Mouse (Mus musculus): ENCODE results near the gene Ccdc57. TPM values are rescaled to one million over a fixed set of nuclear protein-coding genes. Genes with fewer than 3 reads are reported as not detected.

Ccdc57 gene
- polyA plus RNA-seq, 1 experiment from 2014 or later: 5.7 TPM

GRCm38 (mm10) chr11:120971237-120971636, 38.6 kb upstream of the Ccdc57 start:
- Histone ChIP-seq H3K4me2 (ENCODE audit: low read length) (no peak overlapping the region), H3K9me3 (replicated peaks; ENCODE audit: low read length) (no peaks in the 10 kb centered on the region), H3K4me1 (replicated peaks; ENCODE audit: insufficient read depth, low read length) (no peaks in the 10 kb centered on the region), H3K4me3 (replicated peaks; ENCODE audit: low read depth, low read length) (no peak overlapping the region), H3K27me3 (ENCODE audit: insufficient read depth, low read length) (no peaks in the 10 kb centered on the region), H3K9ac (ENCODE audit: low read depth, low read length) (no peak overlapping the region), H3K36me3 (ENCODE audit: insufficient read depth, low read length) (peaks cover 90% of the 10 kb centered on the region), H3K27ac (peak overlapping the region; percentile 34; the same call in 1 of the 2 replicates)
- no peak for ATAC-seq (replicated peaks; ENCODE audit: low FRiP score, low read depth)
- 85% methylated on average over 5 of the region's 5 CpGs for WGBS
- no peak for DNase-seq (ENCODE audit: low spot score)
- TF ChIP-seq CTCF (IDR thresholded peaks at IDR 0.05; ENCODE audit: low read depth): no peak

- Histone ChIP-seq H3K9ac (ENCODE audit: low read depth, low read length) (no peak overlapping the region), H3K4me1 (replicated peaks; ENCODE audit: insufficient read depth, low read length) (no peaks in the 10 kb centered on the region), H3K36me3 (ENCODE audit: insufficient read depth, low read length) (peaks cover 96% of the 10 kb centered on the region), H3K27me3 (ENCODE audit: insufficient read depth, low read length) (no peaks in the 10 kb centered on the region), H3K4me3 (replicated peaks; ENCODE audit: low read depth, low read length) (no peak overlapping the region), H3K4me2 (ENCODE audit: low read length) (no peak overlapping the region), H3K27ac (no peak overlapping the region), H3K9me3 (replicated peaks; ENCODE audit: low read length) (no peaks in the 10 kb centered on the region)
- TF ChIP-seq CTCF (IDR thresholded peaks at IDR 0.05; ENCODE audit: low read depth): no peak
- DNase-seq (ENCODE audit: low spot score): no peak
- ATAC-seq (replicated peaks; ENCODE audit: low FRiP score, low read depth): peak; percentile 45; the same call in 1 of the 2 replicates
- 78% methylated on average over 5 of the region's 5 CpGs for WGBS
Observed at GRCm38 (mm10) chr11:120969742-120970141, 37.1 kb upstream of the Ccdc57 start.

- Histone ChIP-seq H3K4me1 (replicated peaks; ENCODE audit: insufficient read depth, low read length) (no peaks in the 10 kb centered on the region), H3K4me2 (ENCODE audit: low read length) (no peak overlapping the region), H3K27ac (no peak overlapping the region), H3K9ac (ENCODE audit: low read depth, low read length) (no peak overlapping the region), H3K4me3 (replicated peaks; ENCODE audit: low read depth, low read length) (no peak overlapping the region), H3K27me3 (ENCODE audit: insufficient read depth, low read length) (no peaks in the 10 kb centered on the region), H3K9me3 (replicated peaks; ENCODE audit: low read length) (no peaks in the 10 kb centered on the region), H3K36me3 (ENCODE audit: insufficient read depth, low read length) (peaks cover 92% of the 10 kb centered on the region)
- 53% methylated on average over 4 of the region's 4 CpGs for WGBS
- DNase-seq (ENCODE audit: low spot score) (no peak), ATAC-seq (replicated peaks; ENCODE audit: low FRiP score, low read depth) (no peak)
- no peak for TF ChIP-seq CTCF (IDR thresholded peaks at IDR 0.05; ENCODE audit: low read depth)
Observed at GRCm38 (mm10) chr11:120965587-120965986, 32.9 kb upstream of the Ccdc57 start.

DNA sequence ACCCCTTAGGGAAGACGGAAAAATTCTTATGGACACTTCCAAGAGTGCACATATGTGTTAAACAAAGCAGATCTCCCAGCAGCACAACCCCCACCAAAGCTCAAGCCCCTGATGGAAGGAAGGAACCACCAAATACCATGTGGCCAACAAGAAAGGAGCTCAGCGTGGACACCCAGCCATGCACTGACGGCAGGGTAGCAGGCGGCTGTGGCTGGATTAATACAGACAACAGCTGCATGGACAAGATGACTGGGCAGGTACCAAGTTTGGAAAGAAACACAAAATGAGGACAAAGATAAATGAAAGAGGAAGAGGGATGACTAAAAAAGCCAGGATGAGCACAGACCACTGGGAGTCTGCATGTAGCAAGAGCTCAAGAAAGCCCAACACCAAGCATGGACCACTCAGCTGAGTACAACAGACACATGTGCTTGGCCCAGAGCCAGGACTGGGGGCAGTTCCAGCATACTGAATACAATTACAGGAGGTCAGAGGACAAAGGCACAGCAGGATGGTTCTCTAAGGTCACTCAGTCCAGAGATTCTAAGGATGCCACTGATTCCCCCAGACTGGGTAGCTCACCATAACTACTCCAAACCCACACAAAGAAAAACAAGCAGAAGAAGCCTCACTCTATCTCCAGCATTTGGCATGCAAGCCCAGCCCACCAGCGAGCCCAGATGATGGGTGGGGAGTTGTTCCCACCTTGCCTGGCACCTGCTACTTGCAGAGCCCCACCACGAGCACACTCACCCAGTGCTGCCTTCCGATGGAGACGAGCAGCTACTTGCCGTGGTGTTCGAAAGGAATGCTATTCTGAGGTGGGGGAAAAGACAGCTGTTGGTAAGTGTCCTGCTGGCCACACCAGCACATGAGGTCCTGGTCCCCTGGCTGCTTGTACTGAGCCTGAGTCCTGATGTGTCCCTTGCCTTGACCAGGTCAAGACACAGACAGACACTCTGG, 31.8 kb upstream of the Ccdc57 start:
- no peak for DNase-seq (ENCODE audit: low spot score)
- H3K27me3 ChIP-seq (ENCODE audit: insufficient read depth, low read length): no peaks in the 10 kb centered on the region
- no peak overlapping the region for H3K9ac ChIP-seq (ENCODE audit: low read depth, low read length)
- H3K27ac ChIP-seq: no peak overlapping the region
- no peaks in the 10 kb centered on the region for H3K9me3 ChIP-seq (replicated peaks; ENCODE audit: low read length)
- H3K4me2 ChIP-seq (ENCODE audit: low read length): no peak overlapping the region
- ATAC-seq (replicated peaks; ENCODE audit: low FRiP score, low read depth): 0 out of 2 replicates have a peak, but pooled peaks have one; percentile 9
- peaks cover 84% of the 10 kb centered on the region for H3K36me3 ChIP-seq (ENCODE audit: insufficient read depth, low read length)
- no peak for TF ChIP-seq CTCF (IDR thresholded peaks at IDR 0.05; ENCODE audit: low read depth)
- 80% methylated on average over 10 of the region's 10 CpGs for WGBS
- H3K4me3 ChIP-seq (replicated peaks; ENCODE audit: low read depth, low read length): no peak overlapping the region
- no peaks in the 10 kb centered on the region for H3K4me1 ChIP-seq (replicated peaks; ENCODE audit: insufficient read depth, low read length)

DNA sequence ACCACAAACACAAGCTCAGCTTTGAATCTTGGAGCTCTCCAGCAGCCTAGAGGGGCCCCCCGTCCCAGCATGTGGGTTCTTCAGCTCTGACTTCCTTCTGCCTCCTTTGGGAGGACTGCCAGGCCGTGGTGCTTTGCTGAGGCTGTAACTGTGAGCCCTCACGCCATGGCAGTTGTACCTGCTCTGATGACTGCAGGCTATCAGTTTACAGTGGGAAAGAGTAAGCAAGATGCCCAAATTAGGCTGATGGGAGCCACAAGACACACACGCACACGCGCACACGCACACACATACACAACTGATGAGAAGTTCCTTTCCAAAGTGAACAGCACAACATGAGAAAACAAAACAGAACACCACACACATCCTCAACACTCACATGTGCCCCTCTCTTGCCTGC, 30.2 kb upstream of the Ccdc57 start:
- Histone ChIP-seq H3K27ac (no peak overlapping the region), H3K4me3 (replicated peaks; ENCODE audit: low read depth, low read length) (no peak overlapping the region), H3K9me3 (replicated peaks; ENCODE audit: low read length) (no peaks in the 10 kb centered on the region), H3K4me1 (replicated peaks; ENCODE audit: insufficient read depth, low read length) (no peaks in the 10 kb centered on the region), H3K9ac (ENCODE audit: low read depth, low read length) (no peak overlapping the region), H3K27me3 (ENCODE audit: insufficient read depth, low read length) (no peaks in the 10 kb centered on the region), H3K36me3 (ENCODE audit: insufficient read depth, low read length) (peaks cover 71% of the 10 kb centered on the region), H3K4me2 (ENCODE audit: low read length) (no peak overlapping the region)
- no peak for TF ChIP-seq CTCF (IDR thresholded peaks at IDR 0.05; ENCODE audit: low read depth)
- no peak for ATAC-seq (replicated peaks; ENCODE audit: low FRiP score, low read depth)
- WGBS: 77% methylated on average over 7 of the region's 7 CpGs
- DNase-seq (ENCODE audit: low spot score): no peak

- DNase-seq (ENCODE audit: low spot score): no peak
- Histone ChIP-seq H3K27me3 (ENCODE audit: insufficient read depth, low read length) (no peaks in the 10 kb centered on the region), H3K9ac (ENCODE audit: low read depth, low read length) (no peak overlapping the region), H3K9me3 (replicated peaks; ENCODE audit: low read length) (no peaks in the 10 kb centered on the region), H3K4me3 (replicated peaks; ENCODE audit: low read depth, low read length) (no peak overlapping the region), H3K36me3 (ENCODE audit: insufficient read depth, low read length) (peaks cover 71% of the 10 kb centered on the region), H3K4me1 (replicated peaks; ENCODE audit: insufficient read depth, low read length) (no peaks in the 10 kb centered on the region), H3K4me2 (ENCODE audit: low read length) (no peak overlapping the region), H3K27ac (no peak overlapping the region)
- WGBS: 93% methylated on average over 13 of the region's 13 CpGs
- ATAC-seq (replicated peaks; ENCODE audit: low FRiP score, low read depth): no peak
- TF ChIP-seq CTCF (IDR thresholded peaks at IDR 0.05; ENCODE audit: low read depth): no peak
Observed at GRCm38 (mm10) chr11:120962050-120962771, 29.5 kb upstream of the Ccdc57 start.

Data from kidney, postnatal 0 days (tissue).